Mouse (Mus musculus) lung, postnatal 0 days (tissue): Measurements from ENCODE around the gene Lrrfip1.

Experiments
- CTCF ChIP-seq: IDR thresholded peaks from 2 replicates; pipeline ENCODE4 v1.5.1; 2016; ENCODE audit warnings: antibody characterized with exemption, mild to moderate bottlenecking
- EP300 ChIP-seq: IDR thresholded peaks from 2 replicates; pipeline ENCODE4 v1.6.1; 2016; ENCODE audit warnings: antibody characterized with exemption, mild to moderate bottlenecking, control low read depth

DNA sequence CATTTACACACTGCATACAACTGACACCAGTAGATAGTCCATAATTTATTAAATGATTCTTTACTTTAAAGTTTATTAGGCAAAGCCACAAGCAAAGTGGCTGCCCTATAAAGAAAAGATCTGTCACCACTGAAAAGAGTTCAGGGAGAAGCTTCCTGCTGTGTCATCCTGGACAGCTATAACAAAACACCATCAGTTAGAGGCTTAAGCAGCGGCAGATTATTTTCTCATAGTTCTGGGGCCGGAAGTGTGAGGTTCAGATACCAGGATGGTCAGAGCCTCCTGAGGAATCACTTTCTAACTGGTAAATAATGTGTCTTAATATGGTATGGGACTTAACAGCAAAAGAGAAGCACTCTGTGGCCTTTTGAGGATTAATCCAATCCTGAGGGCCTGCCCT is 153.0 kb downstream of the Lrrfip1 start:
- TF ChIP-seq CTCF (no peak), EP300 (no peak)
